Comparison of ENCODE assay signal across 13 mouse cellular contexts in the genomic region with DNA sequence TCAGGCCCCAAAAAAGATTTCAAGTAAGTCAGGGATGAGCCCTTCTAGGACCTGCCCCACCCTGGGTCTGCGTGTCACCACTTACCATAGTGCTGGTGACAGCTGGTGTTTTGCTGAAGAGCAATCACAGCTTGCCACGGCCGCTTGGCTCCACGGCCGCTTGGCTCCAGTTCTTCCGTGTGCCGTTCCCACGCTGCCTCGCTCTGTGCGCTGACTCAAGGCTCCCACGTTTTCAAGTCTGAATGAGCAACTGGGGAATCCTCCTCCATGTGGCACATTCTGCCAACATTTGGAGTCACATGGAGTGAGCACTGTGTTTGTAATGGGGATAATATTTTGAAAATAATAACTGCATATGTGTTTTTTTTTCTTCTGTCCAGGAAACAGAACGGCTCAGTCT. TPM values are rescaled to one million over a fixed set of nuclear protein-coding genes. Genes with fewer than 3 reads are reported as not detected.
DNase-seq lines count a peak whose midpoint lies in the region; ATAC-seq and TF ChIP-seq lines count a peak whose summit lies in the region.
"Had no signal": no experiment of that assay in that cellular context is flagged by ENCODE, and none has a peak within 500 bp of the region (broad histone marks: within the 10 kb centered on the region; RNA-seq: fewer than 3 reads in every experiment).

No protein-coding gene starts in this region.

- H3K9me3 ChIP-seq in heart, embryonic 11.5 days (replicated peaks; ENCODE audit: control insufficient read depth, low read length) = no peaks in the 10 kb centered on the region
- H3K9me3 ChIP-seq in hindbrain, embryonic 16.5 days (ENCODE audit: control insufficient read depth, low read length) = no peaks in the 10 kb centered on the region
- H3K9me3 ChIP-seq: embryonic facial prominence, embryonic 12.5 days; heart, embryonic 13.5 days; lung, embryonic 15.5 days; neural tube, embryonic 12.5 days had no signal

- no peak for TF ChIP-seq CTCF in cerebellum, adult 2 months (IDR thresholded peaks at IDR 0.05; ENCODE audit: borderline replicate concordance, insufficient read depth, low read depth, low read length)

- H3K9ac ChIP-seq in heart, embryonic 11.5 days (ENCODE audit: low read depth, low read length) = no peak overlapping the region
- no peak overlapping the region for H3K9ac ChIP-seq in hindbrain, embryonic 16.5 days (ENCODE audit: low read depth, low read length)
- H3K9ac ChIP-seq: embryonic facial prominence, embryonic 12.5 days; heart, embryonic 13.5 days; lung, embryonic 15.5 days; neural tube, embryonic 12.5 days had no signal

- WGBS in heart, embryonic 11.5 days (ENCODE audit: insufficient replicate concordance) = 56% methylated on average over 12 of the region's 12 CpGs
- WGBS in cerebellum, adult 2 months = 3% methylated on average over 12 of the region's 12 CpGs
- WGBS in hindbrain, embryonic 16.5 days = 54% methylated on average over 12 of the region's 12 CpGs

- intact Hi-C loops in left cerebral cortex, postnatal 36 days (cut with DNase I) = no loop called here

- no peak for TF ChIP-seq POLR2A in cerebellum, adult 2 months (IDR thresholded peaks at IDR 0.05; ENCODE audit: borderline replicate concordance, insufficient read depth, low read length)

- DNase-seq in heart, adult 8-10 months (ENCODE audit: low spot score) = peak; percentile 0
- DNase-seq in cerebellum, adult 2 months = peak; percentile 42 to 66
- peak; percentile 67 to 75 for DNase-seq in left cerebral cortex, postnatal 36 days (ENCODE audit: low spot score in 2 of 2)
- DNase-seq in adrenal gland, postnatal 14 days = no peak
- no peak for DNase-seq in urinary bladder, postnatal 36 days (ENCODE audit: low spot score in 2 of 2)
- DNase-seq in spleen, adult 12 weeks (ENCODE audit: low spot score) = no peak
- DNase-seq: kidney, postnatal 14 days had no signal

- no peak overlapping the region for H3K4me3 ChIP-seq in heart, embryonic 11.5 days (ENCODE audit: low read depth, low read length)
- peak overlapping the region; percentile 5 for H3K4me3 ChIP-seq in cerebellum, adult 2 months (replicated peaks; ENCODE audit: insufficient read depth, low read depth, low read length)
- no peak overlapping the region for H3K4me3 ChIP-seq in hindbrain, embryonic 16.5 days (ENCODE audit: low read length)
- H3K4me3 ChIP-seq: embryonic facial prominence, embryonic 12.5 days; heart, embryonic 13.5 days; lung, embryonic 15.5 days; neural tube, embryonic 12.5 days had no signal

- no peak overlapping the region for H3K27ac ChIP-seq in heart, embryonic 11.5 days (ENCODE audit: low read depth, low read length)
- no peak overlapping the region for H3K27ac ChIP-seq in cerebellum, adult 2 months (ENCODE audit: insufficient read depth, low read length)
- H3K27ac ChIP-seq in hindbrain, embryonic 16.5 days (ENCODE audit: low read depth, low read length) = no peak overlapping the region
- H3K27ac ChIP-seq: embryonic facial prominence, embryonic 12.5 days; heart, embryonic 13.5 days; lung, embryonic 15.5 days; neural tube, embryonic 12.5 days had no signal

- no peaks in the 10 kb centered on the region for H3K36me3 ChIP-seq in heart, embryonic 11.5 days (ENCODE audit: control insufficient read depth, insufficient read depth, low read length)
- H3K36me3 ChIP-seq in hindbrain, embryonic 16.5 days (ENCODE audit: control insufficient read depth, insufficient read depth, low read length) = peaks cover 6% of the 10 kb centered on the region; the same call in 1 of the 2 replicates
- H3K36me3 ChIP-seq: embryonic facial prominence, embryonic 12.5 days; heart, embryonic 13.5 days; lung, embryonic 15.5 days; neural tube, embryonic 12.5 days had no signal

- ATAC-seq in heart, embryonic 11.5 days (replicated peaks; ENCODE audit: insufficient number of reproducible peaks, low FRiP score, low TSS enrichment) = no peak
- peak; percentile 29 for ATAC-seq in hindbrain, embryonic 16.5 days

- H3K27me3 ChIP-seq in heart, embryonic 11.5 days (ENCODE audit: control insufficient read depth, insufficient read depth, low read length) = 0 out of 2 replicates have a peak, but pooled peaks cover 3% of the 10 kb centered on the region
- H3K27me3 ChIP-seq in cerebellum, adult 2 months (ENCODE audit: control insufficient read depth, insufficient read depth, low read length) = no peaks in the 10 kb centered on the region
- no peaks in the 10 kb centered on the region for H3K27me3 ChIP-seq in hindbrain, embryonic 16.5 days (replicated peaks; ENCODE audit: control insufficient read depth, insufficient read depth, low read length)
- H3K27me3 ChIP-seq: embryonic facial prominence, embryonic 12.5 days; lung, embryonic 15.5 days; neural tube, embryonic 12.5 days had no signal

- peaks cover 10% of the 10 kb centered on the region for H3K4me1 ChIP-seq in heart, embryonic 11.5 days (ENCODE audit: control insufficient read depth, insufficient read depth, low read length)
- peaks cover 15% of the 10 kb centered on the region for H3K4me1 ChIP-seq in cerebellum, adult 2 months (ENCODE audit: control insufficient read depth, insufficient read depth, low read length)
- no peaks in the 10 kb centered on the region for H3K4me1 ChIP-seq in hindbrain, embryonic 16.5 days (ENCODE audit: control insufficient read depth, insufficient read depth, low read depth, low read length)
- H3K4me1 ChIP-seq: embryonic facial prominence, embryonic 12.5 days; lung, embryonic 15.5 days; neural tube, embryonic 12.5 days had no signal

- H3K4me2 ChIP-seq in heart, embryonic 11.5 days = no peak overlapping the region
- H3K4me2 ChIP-seq in hindbrain, embryonic 16.5 days (ENCODE audit: low read length) = no peak overlapping the region
- H3K4me2 ChIP-seq: embryonic facial prominence, embryonic 12.5 days; heart, embryonic 13.5 days; lung, embryonic 15.5 days; neural tube, embryonic 12.5 days had no signal

RNA-seq across cellular contexts. Expression of gene Prima1, which starts 52.2 kb away (rescaled TPM):
- under 1 TPM in 2 of 4 experiments, not detected in 2; 0.41 to 0.84 TPM for total RNA-seq in heart, adult 8-10 months (2022)
- 0.19 and 0.41 TPM in 2 replicates for polyA plus RNA-seq in heart, embryonic 11.5 days (2014; fragmentation: Nextera tagmentation; extraction: Ambion mirVana)
- 10.6 and 13.8 TPM in 2 replicates for polyA plus RNA-seq in cerebellum, adult 2 months (2012; rRNA removed)
- 0.59 and 0.70 TPM in 2 replicates for polyA plus RNA-seq in hindbrain, embryonic 16.5 days (2015; fragmentation: Nextera tagmentation; extraction: Ambion mirVana)
- total RNA-seq in left cerebral cortex, postnatal 36 days (2021) = 1 to 10 TPM; 6.6 to 6.9 TPM
- 2.1 and 2.3 TPM in 2 replicates for total RNA-seq in adrenal gland, postnatal 14 days (2021)

Comparison
In these comparisons a context has a peak if more than half of its experiments do, and no peak if none do; other contexts are left out.
1. DNase-seq: peak in heart, adult 8-10 months (single experiment), cerebellum, adult 2 months (2 of 2) and left cerebral cortex, postnatal 36 days (2 of 2); none in adrenal gland, postnatal 14 days (single experiment), urinary bladder, postnatal 36 days (0 of 2) and spleen, adult 12 weeks (single experiment).